Mouse (Mus musculus): Measurements from ENCODE around the gene Klf13.

DNA sequence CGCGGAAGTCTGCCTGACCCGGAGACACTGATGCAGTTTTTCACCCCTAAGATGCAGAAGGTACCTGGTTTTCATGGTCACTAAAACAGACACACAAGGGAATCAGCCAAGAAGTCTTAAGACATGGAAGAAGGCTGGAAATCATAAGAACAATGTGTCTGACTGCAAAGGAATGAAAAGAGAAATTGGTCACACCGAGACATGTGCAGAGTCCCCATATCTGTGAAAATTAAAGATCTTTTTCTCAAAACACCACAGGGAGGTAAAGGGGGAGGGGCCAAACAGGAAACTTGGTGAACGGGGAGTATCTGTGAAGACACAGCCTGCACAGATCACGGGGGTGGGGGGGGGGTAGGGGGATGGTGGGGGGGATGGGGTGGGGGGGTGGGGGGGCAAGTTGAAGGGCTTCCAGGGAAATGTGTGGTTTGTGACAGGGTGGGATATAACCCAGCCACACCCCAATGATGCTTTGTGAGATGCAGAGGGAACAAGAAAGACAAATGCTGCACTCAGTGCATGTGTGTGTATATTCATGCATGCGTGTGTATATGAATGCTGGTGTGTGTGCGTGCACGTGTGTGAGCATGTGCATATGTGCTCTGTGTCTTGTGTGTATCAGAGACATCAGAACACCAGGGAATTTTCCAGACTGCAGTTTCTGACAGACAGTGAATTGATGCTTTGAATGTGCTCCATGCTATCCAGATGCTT lies 47.1 kb upstream of the Klf13 start:
- TF ChIP-seq IRF4 (IDR thresholded peaks at IDR 0.05; ENCODE audit: low read depth, low read length) = no peak
- TF ChIP-seq GABPA (IDR thresholded peaks at IDR 0.05; ENCODE audit: insufficient replicate concordance, low read depth, low read length) = no peak
- TF ChIP-seq EP300 (IDR thresholded peaks at IDR 0.05; ENCODE audit: low read length) = no peak
- no peak for TF ChIP-seq CTCF (conservative IDR thresholded peaks at IDR 0.05 in 1 of 2, IDR thresholded peaks at IDR 0.05 in 1 of 2; ENCODE audit: low read depth in 2 of 2, low read length in 2 of 2)
- no peak for TF ChIP-seq POLR2A (IDR thresholded peaks at IDR 0.05; ENCODE audit: low read depth, low read length)
- TF ChIP-seq MAX (IDR thresholded peaks at IDR 0.05; ENCODE audit: low read length) = no peak
- no peak for TF ChIP-seq HCFC1 (IDR thresholded peaks at IDR 0.05; ENCODE audit: low read depth, low read length)
- no peak for TF ChIP-seq TCF12 (IDR thresholded peaks at IDR 0.05; ENCODE audit: low read depth, low read length)

Data from CH12.LX (cell line).